Mouse (Mus musculus) adrenal gland, adult 10 weeks (tissue): Measurements from ENCODE around the gene Hinfp. TPM values are rescaled to one million over a fixed set of nuclear protein-coding genes. Genes with fewer than 3 reads are reported as not detected.

Experiments used
- polyA plus RNA-seq: library from polyadenylated mRNA; stranded (reverse); fragments of 350-450 nt; fragmentation: Illumina TruSeq; extraction: RNeasy Lipid Tissue Mini Kit (QIAGEN cat#74804); gene quantifications from one replicate; pipeline ENCODE4 v1.2.3, GENCODE M21; 2014; ENCODE audit warnings: low read depth, low replicate concordance

Gene Hinfp
- 17.7 TPM for polyA plus RNA-seq

GRCm38 (mm10) chr9:44305466-44306079 lies at the start of gene Hinfp:
TSS of gene Hinfp (minus strand) at chr9:44305671.

GRCm38 (mm10) chr9:44343781-44344421 lies 38.4 kb upstream of the Hinfp start, which contains the start of gene Hmbs:
TSS of gene Hmbs (minus strand) at chr9:44344228.

GRCm38 (mm10) chr9:44334396-44335330 lies 29.2 kb upstream of the Hinfp start, which contains the start of gene H2afx:
TSS of gene H2afx (plus strand) at chr9:44334694.

GRCm38 (mm10) chr9:44325768-44326370 lies 20.4 kb upstream of the Hinfp start, which contains the start of gene Dpagt1:
TSS of gene Dpagt1 (plus strand) at chr9:44326019.

GRCm38 (mm10) chr9:44319887-44320798 lies 14.7 kb upstream of the Hinfp start, which contains the start of gene C2cd2l:
TSS of gene C2cd2l (minus strand) at chr9:44320285.

GRCm38 (mm10) chr9:44288076-44288958 lies 17.2 kb downstream of the Hinfp start, which contains the start of gene Abcg4:
TSS of gene Abcg4 (minus strand) at chr9:44288615.

GRCm38 (mm10) chr9:44268432-44268831 lies 37.0 kb downstream of the Hinfp start, which contains the start of gene Nlrx1:
TSS of gene Nlrx1 (minus strand) at chr9:44268599.

GRCm38 (mm10) chr9:44251314-44251713 lies 54.2 kb downstream of the Hinfp start, which contains the start of gene Pdzd3:
TSS of gene Pdzd3 (minus strand) at chr9:44251471.

Other genes with a start within 250 kb of the Hinfp start
- gene Usp2, start 238.7 kb downstream of the Hinfp start, polyA plus RNA-seq, result 7.9 TPM
- gene Mfrp, start 203.9 kb downstream of the Hinfp start, polyA plus RNA-seq, result not detected
- not detected for gene C1qtnf5, start 198.4 kb downstream of the Hinfp start, polyA plus RNA-seq
- gene Gm49380, start 192.2 kb downstream of the Hinfp start, polyA plus RNA-seq, result 0.87 TPM
- 2.0 TPM for gene Rnf26, start 192.2 kb downstream of the Hinfp start, polyA plus RNA-seq
- gene Mcam, start 171.2 kb downstream of the Hinfp start, polyA plus RNA-seq, result 10.1 TPM
- gene Cbl, start 71.6 kb downstream of the Hinfp start, polyA plus RNA-seq, result 31.5 TPM
- not detected for gene Ccdc153, start 65.0 kb downstream of the Hinfp start, polyA plus RNA-seq
- gene Pdzd3, start 54.2 kb downstream of the Hinfp start, polyA plus RNA-seq, result not detected
- gene Nlrx1, start 37.1 kb downstream of the Hinfp start, polyA plus RNA-seq, result 0.35 TPM
- 1.7 TPM for gene Abcg4, start 17.1 kb downstream of the Hinfp start, polyA plus RNA-seq
- gene C2cd2l, start 14.6 kb upstream of the Hinfp start, polyA plus RNA-seq, result 2.2 TPM
- gene Dpagt1, start 20.3 kb upstream of the Hinfp start, polyA plus RNA-seq, result 12.7 TPM
- 2.9 TPM for gene H2afx, start 29.0 kb upstream of the Hinfp start, polyA plus RNA-seq
- gene Hmbs, start 38.6 kb upstream of the Hinfp start, polyA plus RNA-seq, result 50.5 TPM
- gene Vps11, start 56.0 kb upstream of the Hinfp start, polyA plus RNA-seq, result 25.8 TPM
- 25.3 TPM for gene Hyou1, start 73.8 kb upstream of the Hinfp start, polyA plus RNA-seq
- gene Slc37a4, start 91.2 kb upstream of the Hinfp start, polyA plus RNA-seq, result 4.2 TPM
- 681 TPM for gene Rps25, start 101.5 kb upstream of the Hinfp start, polyA plus RNA-seq
- 64.7 TPM for gene Trappc4, start 101.9 kb upstream of the Hinfp start, polyA plus RNA-seq
- 7.0 TPM for gene Ccdc84, start 112.9 kb upstream of the Hinfp start, polyA plus RNA-seq
- gene Foxr1, start 135.5 kb upstream of the Hinfp start, polyA plus RNA-seq, result not detected
- not detected for gene Upk2, start 149.3 kb upstream of the Hinfp start, polyA plus RNA-seq
- 1.7 TPM for gene Bcl9l, start 177.2 kb upstream of the Hinfp start, polyA plus RNA-seq